Comparison of ENCODE assay signal across 23 mouse cellular contexts in genomic region chr14:11125096-11125495, GRCm38 (mm10). TPM values are rescaled to one million over a fixed set of nuclear protein-coding genes. Genes with fewer than 3 reads are reported as not detected.
A peak's percentile ranks its signal among the peaks of the same experiment; 100 is the strongest.
DNase-seq lines count a peak whose midpoint lies in the region; ATAC-seq and TF ChIP-seq lines count a peak whose summit lies in the region.
"Had no signal": no experiment of that assay in that cellular context is flagged by ENCODE, and none has a peak within 500 bp of the region (broad histone marks: within the 10 kb centered on the region; RNA-seq: fewer than 3 reads in every experiment).

No protein-coding gene starts in this region.

- ATAC-seq in midbrain, embryonic 11.5 days (ENCODE audit: low FRiP score) = 0 out of 2 replicates have a peak, but pooled peaks have one; percentile 11
- no peak for ATAC-seq in midbrain, embryonic 16.5 days
- ATAC-seq in kidney, postnatal 0 days (replicated peaks; ENCODE audit: low FRiP score, low read depth) = no peak
- no peak for ATAC-seq in stomach, embryonic 16.5 days (ENCODE audit: insufficient read depth, low FRiP score)
- ATAC-seq: forebrain, embryonic 14.5 days; intestine, embryonic 15.5 days had no signal

- H3K4me3 ChIP-seq in kidney, adult 2 months (ENCODE audit: insufficient read depth, low read depth, low read length) = peak overlapping the region; percentile 41
- no peak overlapping the region for H3K4me3 ChIP-seq in midbrain, embryonic 11.5 days (ENCODE audit: low read depth, low read length)
- no peak overlapping the region for H3K4me3 ChIP-seq in midbrain, embryonic 16.5 days (ENCODE audit: low read depth, low read length)
- no peak overlapping the region for H3K4me3 ChIP-seq in kidney, postnatal 0 days (replicated peaks; ENCODE audit: low read depth, low read length)
- no peak overlapping the region for H3K4me3 ChIP-seq in stomach, embryonic 16.5 days (replicated peaks; ENCODE audit: low read length)
- H3K4me3 ChIP-seq: erythroblast, embryonic 14.5 days; heart, embryonic 15.5 days; hindbrain, embryonic 15.5 days; intestine, embryonic 15.5 days; lung, embryonic 15.5 days; midbrain, embryonic 12.5 days; myocyte had no signal

- no peaks in the 10 kb centered on the region for H3K27me3 ChIP-seq in kidney, adult 2 months (replicated peaks; ENCODE audit: control insufficient read depth, insufficient read depth, low read length)
- no peaks in the 10 kb centered on the region for H3K27me3 ChIP-seq in midbrain, embryonic 11.5 days (ENCODE audit: control insufficient read depth, insufficient read depth, low read length)
- no peaks in the 10 kb centered on the region for H3K27me3 ChIP-seq in midbrain, embryonic 16.5 days (ENCODE audit: control insufficient read depth, insufficient read depth, low read depth, low read length)
- no peaks in the 10 kb centered on the region for H3K27me3 ChIP-seq in kidney, postnatal 0 days (ENCODE audit: insufficient read depth, low read length)
- H3K27me3 ChIP-seq in stomach, embryonic 16.5 days (ENCODE audit: control insufficient read depth, insufficient read depth, low read length) = no peaks in the 10 kb centered on the region
- H3K27me3 ChIP-seq: heart, embryonic 15.5 days; hindbrain, embryonic 15.5 days; intestine, embryonic 15.5 days; lung, embryonic 15.5 days; midbrain, embryonic 12.5 days had no signal

- H3K9ac ChIP-seq in midbrain, embryonic 11.5 days (ENCODE audit: low read length) = no peak overlapping the region
- H3K9ac ChIP-seq in midbrain, embryonic 16.5 days (ENCODE audit: low read depth, low read length) = no peak overlapping the region
- no peak overlapping the region for H3K9ac ChIP-seq in kidney, postnatal 0 days (ENCODE audit: low read depth, low read length)
- no peak overlapping the region for H3K9ac ChIP-seq in stomach, embryonic 16.5 days (ENCODE audit: low read length)
- H3K9ac ChIP-seq: heart, embryonic 15.5 days; hindbrain, embryonic 15.5 days; intestine, embryonic 15.5 days; lung, embryonic 15.5 days; midbrain, embryonic 12.5 days had no signal

- 55% methylated on average over 11 of the region's 11 CpGs for WGBS in kidney, adult 2 months
- WGBS in midbrain, embryonic 11.5 days = 70% methylated on average over 11 of the region's 11 CpGs
- 78% methylated on average over 11 of the region's 11 CpGs for WGBS in midbrain, embryonic 16.5 days
- 68% methylated on average over 11 of the region's 11 CpGs for WGBS in kidney, postnatal 0 days
- 50% methylated on average over 11 of the region's 11 CpGs for WGBS in stomach, embryonic 16.5 days

- H3K36me3 ChIP-seq in kidney, adult 2 months (ENCODE audit: control insufficient read depth, insufficient read depth, low read length) = no peaks in the 10 kb centered on the region
- H3K36me3 ChIP-seq in midbrain, embryonic 11.5 days (ENCODE audit: control insufficient read depth, insufficient read depth, low read length) = no peaks in the 10 kb centered on the region
- H3K36me3 ChIP-seq in midbrain, embryonic 16.5 days (ENCODE audit: control insufficient read depth, insufficient read depth, low read length) = no peaks in the 10 kb centered on the region
- H3K36me3 ChIP-seq in kidney, postnatal 0 days (ENCODE audit: insufficient read depth, low read length) = no peaks in the 10 kb centered on the region
- no peaks in the 10 kb centered on the region for H3K36me3 ChIP-seq in stomach, embryonic 16.5 days (ENCODE audit: control insufficient read depth, insufficient read depth, low read length)
- H3K36me3 ChIP-seq: heart, embryonic 15.5 days; hindbrain, embryonic 15.5 days; intestine, embryonic 15.5 days; lung, embryonic 15.5 days; midbrain, embryonic 12.5 days had no signal

- no peaks in the 10 kb centered on the region for H3K9me3 ChIP-seq in midbrain, embryonic 11.5 days (ENCODE audit: control insufficient read depth, low read length)
- no peaks in the 10 kb centered on the region for H3K9me3 ChIP-seq in midbrain, embryonic 16.5 days (replicated peaks; ENCODE audit: control insufficient read depth, low read length, poor library complexity, severe bottlenecking)
- H3K9me3 ChIP-seq in kidney, postnatal 0 days (replicated peaks; ENCODE audit: low read length) = no peaks in the 10 kb centered on the region
- no peaks in the 10 kb centered on the region for H3K9me3 ChIP-seq in stomach, embryonic 16.5 days (replicated peaks; ENCODE audit: control insufficient read depth, low read length)
- H3K9me3 ChIP-seq: heart, embryonic 15.5 days; hindbrain, embryonic 15.5 days; intestine, embryonic 15.5 days; lung, embryonic 15.5 days; midbrain, embryonic 12.5 days had no signal

- H3K4me1 ChIP-seq in kidney, adult 2 months (ENCODE audit: control insufficient read depth, insufficient read depth, low read length) = peaks cover 2% of the 10 kb centered on the region; the same call in 1 of the 2 replicates
- H3K4me1 ChIP-seq in midbrain, embryonic 11.5 days (ENCODE audit: control insufficient read depth, insufficient read depth, low read length) = no peaks in the 10 kb centered on the region
- no peaks in the 10 kb centered on the region for H3K4me1 ChIP-seq in midbrain, embryonic 16.5 days (ENCODE audit: control insufficient read depth, insufficient read depth, low read length)
- no peaks in the 10 kb centered on the region for H3K4me1 ChIP-seq in kidney, postnatal 0 days (replicated peaks; ENCODE audit: insufficient read depth, low read length)
- H3K4me1 ChIP-seq in stomach, embryonic 16.5 days (ENCODE audit: control insufficient read depth, insufficient read depth, low read length) = no peaks in the 10 kb centered on the region
- H3K4me1 ChIP-seq: heart, embryonic 15.5 days; hindbrain, embryonic 15.5 days; intestine, embryonic 15.5 days; lung, embryonic 15.5 days; midbrain, embryonic 12.5 days had no signal

- TF ChIP-seq POLR2A in kidney, adult 2 months (IDR thresholded peaks at IDR 0.05; ENCODE audit: low read depth, low read length) = no peak

- H3K4me2 ChIP-seq in midbrain, embryonic 11.5 days = no peak overlapping the region
- no peak overlapping the region for H3K4me2 ChIP-seq in midbrain, embryonic 16.5 days (ENCODE audit: low read length)
- peak overlapping the region; percentile 27; the same call in 1 of the 2 replicates for H3K4me2 ChIP-seq in kidney, postnatal 0 days (ENCODE audit: low read length)
- H3K4me2 ChIP-seq in stomach, embryonic 16.5 days (ENCODE audit: low read depth, low read length) = peak overlapping the region; percentile 29; the same call in 1 of the 2 replicates
- H3K4me2 ChIP-seq: heart, embryonic 15.5 days; hindbrain, embryonic 15.5 days; intestine, embryonic 15.5 days; lung, embryonic 15.5 days; midbrain, embryonic 12.5 days had no signal

- no peak for TF ChIP-seq CTCF in kidney, adult 2 months (conservative IDR thresholded peaks at IDR 0.05; ENCODE audit: insufficient read depth, insufficient read length, low read depth, low read length)
- no peak for TF ChIP-seq CTCF in kidney, postnatal 0 days (IDR thresholded peaks at IDR 0.05; ENCODE audit: low read depth)

- H3K27ac ChIP-seq in kidney, adult 2 months (ENCODE audit: insufficient read depth, low read depth, low read length) = no peak overlapping the region
- no peak overlapping the region for H3K27ac ChIP-seq in midbrain, embryonic 11.5 days (ENCODE audit: low read depth, low read length)
- no peak overlapping the region for H3K27ac ChIP-seq in midbrain, embryonic 16.5 days (ENCODE audit: low read length)
- no peak overlapping the region for H3K27ac ChIP-seq in kidney, postnatal 0 days
- H3K27ac ChIP-seq in stomach, embryonic 16.5 days (ENCODE audit: low read length) = no peak overlapping the region
- H3K27ac ChIP-seq: heart, embryonic 15.5 days; hindbrain, embryonic 15.5 days; intestine, embryonic 15.5 days; lung, embryonic 15.5 days; macrophage; midbrain, embryonic 12.5 days had no signal

- DNase-seq in kidney, adult 2 months = peak; percentile 59
- no peak for DNase-seq in kidney, postnatal 10 days
- no peak for DNase-seq in midbrain, embryonic 11.5 days (ENCODE audit: low spot score, missing footprints)
- no peak for DNase-seq in kidney, postnatal 0 days (ENCODE audit: low spot score)
- DNase-seq in adrenal gland, postnatal 14 days = no peak
- no peak for DNase-seq in cerebellum, adult 11-12 months
- DNase-seq: cerebellum, adult 9-10 months; gastrocnemius, postnatal 14 days; heart, adult 18-20 months; heart, postnatal 4 days; thymus, adult 18-20 months had no signal

RNA-seq across cellular contexts. Expression of gene Fhit, which starts 36.7 kb away (rescaled TPM):
- 18.1 and 21.3 TPM in 2 replicates for polyA plus RNA-seq in kidney, adult 2 months (2012; rRNA removed)
- polyA plus RNA-seq in midbrain, embryonic 11.5 days (2014; fragmentation: Nextera tagmentation; extraction: Ambion mirVana) = 3.3 and 4.6 TPM in 2 replicates
- polyA plus RNA-seq in midbrain, embryonic 16.5 days (2015; fragmentation: Nextera tagmentation; extraction: Ambion mirVana) = 8.2 and 8.5 TPM in 2 replicates
- polyA plus RNA-seq in kidney, postnatal 0 days (2015; fragmentation: Nextera tagmentation; extraction: Ambion mirVana) = 13.3 and 13.9 TPM in 2 replicates
- 7.1 and 8.1 TPM in 2 replicates for polyA plus RNA-seq in stomach, embryonic 16.5 days (2015; fragmentation: Nextera tagmentation; extraction: Ambion mirVana)
- 8.8 and 10.3 TPM in 2 replicates for total RNA-seq in adrenal gland, postnatal 14 days (2021)
- polyA plus RNA-seq: C2C12; erythroblast, embryonic 14.5 days; myocyte had no signal

Comparison
In these comparisons a context has a peak if more than half of its experiments do, and no peak if none do; other contexts are left out.
1. H3K4me2 ChIP-seq: peak in kidney, postnatal 0 days (single experiment) and stomach, embryonic 16.5 days (single experiment); none in midbrain, embryonic 11.5 days (single experiment) and midbrain, embryonic 16.5 days (single experiment).